Mouse (Mus musculus): ENCODE data around the gene P2ry2. TPM values are rescaled to one million over a fixed set of nuclear protein-coding genes. Genes with fewer than 3 reads are reported as not detected.

P2ry2 gene
- polyA plus RNA-seq, 1 experiment from 2014 or later: not detected

GRCm38 (mm10) chr7:100995951-100996350, 16.7 kb downstream of the P2ry2 start:
- Histone ChIP-seq H3K9ac (ENCODE audit: low read length) (no peak overlapping the region), H3K4me1 (ENCODE audit: control insufficient read depth, insufficient read depth, low read length) (no peaks in the 10 kb centered on the region; the same call in 1 of the 2 replicates), H3K4me3 (ENCODE audit: low read depth, low read length) (no peak overlapping the region), H3K4me2 (no peak overlapping the region), H3K27me3 (ENCODE audit: control insufficient read depth, insufficient read depth, low read length) (no peaks in the 10 kb centered on the region), H3K36me3 (ENCODE audit: control insufficient read depth, insufficient read depth, low read length) (no peaks in the 10 kb centered on the region), H3K9me3 (ENCODE audit: control insufficient read depth, low read length) (no peaks in the 10 kb centered on the region), H3K27ac (ENCODE audit: low read depth, low read length) (no peak overlapping the region)
- DNase-seq (ENCODE audit: low spot score, missing footprints): no peak
- no peak for ATAC-seq (ENCODE audit: low FRiP score)
- WGBS: 86% methylated on average over 3 of the region's 3 CpGs

- H3K4me3 ChIP-seq (ENCODE audit: low read depth, low read length): no peak overlapping the region
- no peaks in the 10 kb centered on the region; the same call in 1 of the 2 replicates for H3K4me1 ChIP-seq (ENCODE audit: control insufficient read depth, insufficient read depth, low read length)
- DNase-seq (ENCODE audit: low spot score, missing footprints) (no peak), ATAC-seq (ENCODE audit: low FRiP score) (no peak)
- H3K9ac ChIP-seq (ENCODE audit: low read length): no peak overlapping the region
- H3K36me3 ChIP-seq (ENCODE audit: control insufficient read depth, insufficient read depth, low read length): no peaks in the 10 kb centered on the region
- no peak overlapping the region for H3K4me2 ChIP-seq
- H3K27me3 ChIP-seq (ENCODE audit: control insufficient read depth, insufficient read depth, low read length): no peaks in the 10 kb centered on the region
- 88% methylated on average over 7 of the region's 7 CpGs for WGBS
- no peaks in the 10 kb centered on the region for H3K9me3 ChIP-seq (ENCODE audit: control insufficient read depth, low read length)
- H3K27ac ChIP-seq (ENCODE audit: low read depth, low read length): no peak overlapping the region
These were observed 17.3 kb downstream of the P2ry2 start for GRCm38 (mm10) chr7:100995260-100995864.

GRCm38 (mm10) chr7:100993166-100993565, 19.5 kb downstream of the P2ry2 start:
- Histone ChIP-seq H3K4me3 (ENCODE audit: low read depth, low read length) (no peak overlapping the region), H3K4me1 (ENCODE audit: control insufficient read depth, insufficient read depth, low read length) (no peaks in the 10 kb centered on the region; the same call in 1 of the 2 replicates), H3K9me3 (ENCODE audit: control insufficient read depth, low read length) (no peaks in the 10 kb centered on the region), H3K9ac (ENCODE audit: low read length) (no peak overlapping the region), H3K4me2 (no peak overlapping the region), H3K27ac (ENCODE audit: low read depth, low read length) (no peak overlapping the region), H3K36me3 (ENCODE audit: control insufficient read depth, insufficient read depth, low read length) (no peaks in the 10 kb centered on the region), H3K27me3 (ENCODE audit: control insufficient read depth, insufficient read depth, low read length) (no peaks in the 10 kb centered on the region)
- WGBS: 37% methylated on average over 4 of the region's 4 CpGs
- no peak for ATAC-seq (ENCODE audit: low FRiP score)
- no peak for DNase-seq (ENCODE audit: low spot score, missing footprints)

- 90% methylated on average over 3 of the region's 3 CpGs for WGBS
- Histone ChIP-seq H3K4me1 (ENCODE audit: control insufficient read depth, insufficient read depth, low read length) (no peaks in the 10 kb centered on the region; the same call in 1 of the 2 replicates), H3K27ac (ENCODE audit: low read depth, low read length) (no peak overlapping the region), H3K4me2 (no peak overlapping the region), H3K4me3 (ENCODE audit: low read depth, low read length) (no peak overlapping the region), H3K9me3 (ENCODE audit: control insufficient read depth, low read length) (no peaks in the 10 kb centered on the region), H3K36me3 (ENCODE audit: control insufficient read depth, insufficient read depth, low read length) (no peaks in the 10 kb centered on the region), H3K27me3 (ENCODE audit: control insufficient read depth, insufficient read depth, low read length) (no peaks in the 10 kb centered on the region), H3K9ac (ENCODE audit: low read length) (no peak overlapping the region)
- ATAC-seq (ENCODE audit: low FRiP score): no peak
- no peak for DNase-seq (ENCODE audit: low spot score, missing footprints)
These were observed 20.7 kb downstream of the P2ry2 start for GRCm38 (mm10) chr7:100991972-100992371.

GRCm38 (mm10) chr7:100990636-100991311, 21.9 kb downstream of the P2ry2 start:
- no peak overlapping the region for H3K4me2 ChIP-seq
- 37% methylated on average over 9 of the region's 9 CpGs for WGBS
- no peak overlapping the region for H3K4me3 ChIP-seq (ENCODE audit: low read depth, low read length)
- no peaks in the 10 kb centered on the region; the same call in 1 of the 2 replicates for H3K4me1 ChIP-seq (ENCODE audit: control insufficient read depth, insufficient read depth, low read length)
- H3K27ac ChIP-seq (ENCODE audit: low read depth, low read length): no peak overlapping the region
- H3K36me3 ChIP-seq (ENCODE audit: control insufficient read depth, insufficient read depth, low read length): no peaks in the 10 kb centered on the region
- ATAC-seq (ENCODE audit: low FRiP score) (no peak), DNase-seq (ENCODE audit: low spot score, missing footprints) (no peak)
- no peaks in the 10 kb centered on the region for H3K9me3 ChIP-seq (ENCODE audit: control insufficient read depth, low read length)
- H3K27me3 ChIP-seq (ENCODE audit: control insufficient read depth, insufficient read depth, low read length): no peaks in the 10 kb centered on the region
- no peak overlapping the region for H3K9ac ChIP-seq (ENCODE audit: low read length)

- no peak overlapping the region for H3K27ac ChIP-seq (ENCODE audit: low read depth, low read length)
- no peak overlapping the region for H3K9ac ChIP-seq (ENCODE audit: low read length)
- H3K9me3 ChIP-seq (ENCODE audit: control insufficient read depth, low read length): no peaks in the 10 kb centered on the region
- peaks cover 6% of the 10 kb centered on the region for H3K4me1 ChIP-seq (ENCODE audit: control insufficient read depth, insufficient read depth, low read length)
- ATAC-seq (ENCODE audit: low FRiP score) (peak; percentile 54; the same call in 1 of the 2 replicates), DNase-seq (ENCODE audit: low spot score, missing footprints) (peak; percentile 94)
- H3K36me3 ChIP-seq (ENCODE audit: control insufficient read depth, insufficient read depth, low read length): no peaks in the 10 kb centered on the region
- H3K4me3 ChIP-seq (ENCODE audit: low read depth, low read length): no peak overlapping the region
- WGBS: 23% methylated on average over 9 of the region's 9 CpGs
- H3K4me2 ChIP-seq: no peak overlapping the region
- H3K27me3 ChIP-seq (ENCODE audit: control insufficient read depth, insufficient read depth, low read length): no peaks in the 10 kb centered on the region
These were observed 24.6 kb downstream of the P2ry2 start for GRCm38 (mm10) chr7:100988092-100988491.

GRCm38 (mm10) chr7:100984452-100985395, 27.9 kb downstream of the P2ry2 start:
- Histone ChIP-seq H3K36me3 (ENCODE audit: control insufficient read depth, insufficient read depth, low read length) (no peaks in the 10 kb centered on the region), H3K4me1 (ENCODE audit: control insufficient read depth, insufficient read depth, low read length) (peaks cover 6% of the 10 kb centered on the region), H3K27ac (ENCODE audit: low read depth, low read length) (no peak overlapping the region), H3K27me3 (ENCODE audit: control insufficient read depth, insufficient read depth, low read length) (no peaks in the 10 kb centered on the region), H3K9me3 (ENCODE audit: control insufficient read depth, low read length) (no peaks in the 10 kb centered on the region), H3K9ac (ENCODE audit: low read length) (no peak overlapping the region), H3K4me3 (ENCODE audit: low read depth, low read length) (no peak overlapping the region), H3K4me2 (no peak overlapping the region)
- ATAC-seq (ENCODE audit: low FRiP score) (peak; percentile 70), DNase-seq (ENCODE audit: low spot score, missing footprints) (peak; percentile 88)
- WGBS: 36% methylated on average over 21 of the region's 21 CpGs

GRCm38 (mm10) chr7:100979175-100979574, 33.5 kb downstream of the P2ry2 start:
- H3K36me3 ChIP-seq (ENCODE audit: control insufficient read depth, insufficient read depth, low read length): no peaks in the 10 kb centered on the region
- no peak overlapping the region for H3K4me3 ChIP-seq (ENCODE audit: low read depth, low read length)
- peaks cover 12% of the 10 kb centered on the region for H3K27me3 ChIP-seq (ENCODE audit: control insufficient read depth, insufficient read depth, low read length)
- H3K4me1 ChIP-seq (ENCODE audit: control insufficient read depth, insufficient read depth, low read length): peaks cover 3% of the 10 kb centered on the region; the same call in 1 of the 2 replicates
- no peak for ATAC-seq (ENCODE audit: low FRiP score)
- H3K27ac ChIP-seq (ENCODE audit: low read depth, low read length): no peak overlapping the region
- no peak overlapping the region for H3K9ac ChIP-seq (ENCODE audit: low read length)
- WGBS: 53% methylated on average over 2 of the region's 2 CpGs
- H3K4me2 ChIP-seq: no peak overlapping the region
- no peak for DNase-seq (ENCODE audit: low spot score, missing footprints)
- no peaks in the 10 kb centered on the region for H3K9me3 ChIP-seq (ENCODE audit: control insufficient read depth, low read length)

Data from midbrain, embryonic 11.5 days (tissue).